Mouse (Mus musculus) liver, embryonic 12.5 days (tissue): Measurements from ENCODE around the gene Sipa1l1. TPM values are rescaled to one million over a fixed set of nuclear protein-coding genes. Genes with fewer than 3 reads are reported as not detected.

Experiments
- ATAC-seq: fragments of 200-750 bp; cut with Nextera tagmentation; 2 replicates; pipeline ENCODE4 v1.8.0; 2017; ENCODE audit warnings: moderate number of reproducible peaks, mild to moderate bottlenecking, moderate library complexity
- H3K27ac ChIP-seq: fragments of 300-500 bp; sonication (generic); 2 replicates; pipeline ENCODE4 v1.5.1; 2016; ENCODE audit warnings: mild to moderate bottlenecking
- H3K27me3 ChIP-seq: fragments of 300-500 bp; sonication (generic); replicated peaks from 2 replicates; pipeline ENCODE4 v1.6.1; 2016; ENCODE audit warnings: mild to moderate bottlenecking, moderate library complexity
- H3K36me3 ChIP-seq: fragments of 300-500 bp; sonication (generic); 2 replicates; pipeline ENCODE4 v1.6.1; 2016; ENCODE audit warnings: mild to moderate bottlenecking, moderate library complexity
- H3K4me1 ChIP-seq: fragments of 300-500 bp; sonication (generic); 2 replicates; pipeline ENCODE4 v1.6.1; 2016
- H3K4me2 ChIP-seq: fragments of 300-500 bp; sonication (generic); 2 replicates; pipeline ENCODE4 v1.6.1; 2016; ENCODE audit warnings: mild to moderate bottlenecking, moderate library complexity
- H3K4me3 ChIP-seq: fragments of 300-500 bp; sonication (generic); 2 replicates; pipeline ENCODE4 v1.5.1; 2016; ENCODE audit warnings: mild to moderate bottlenecking, moderate library complexity
- H3K9ac ChIP-seq: fragments of 300-500 bp; sonication (generic); 2 replicates; pipeline ENCODE4 v1.6.1; 2016; ENCODE audit warnings: mild to moderate bottlenecking, moderate library complexity
- H3K9me3 ChIP-seq: fragments of 300-500 bp; sonication (generic); replicated peaks from 2 replicates; pipeline ENCODE4 v1.6.1; 2016; ENCODE audit warnings: mild to moderate bottlenecking, moderate library complexity
- whole genome bisulfite sequencing: fragments of 180-500 bp; shearing (Covaris S2); methylation state at CpG from one replicate; pipeline ENCODE4 v1.1.7; 2016; ENCODE audit not compliant: insufficient replicate concordance; 5-methylcytosine and 5-hydroxymethylcytosine counted together
- polyA plus RNA-seq: library from polyadenylated mRNA; unstranded; fragments of >200 nt; fragmentation: Nextera tagmentation; extraction: Ambion mirVana; gene quantifications from 2 replicates; pipeline ENCODE4 v1.2.1, GENCODE M21; 2016

Gene Sipa1l1
- polyA plus RNA-seq, 1 experiment from 2014 or later = 10.6 TPM

- Histone ChIP-seq H3K4me2 (no peak overlapping the region), H3K9ac (no peak overlapping the region), H3K4me1 (peaks cover 16% of the 10 kb centered on the region; the same call in 1 of the 2 replicates), H3K36me3 (no peaks in the 10 kb centered on the region), H3K4me3 (no peak overlapping the region), H3K27me3 (no peaks in the 10 kb centered on the region), H3K27ac (no peak overlapping the region), H3K9me3 (no peaks in the 10 kb centered on the region)
- 79% methylated on average over 12 of the region's 12 CpGs for WGBS
- no peak for ATAC-seq
Observed at GRCm38 (mm10) chr12:82332836-82333614, 163.9 kb downstream of the Sipa1l1 start.

- peaks cover 16% of the 10 kb centered on the region; the same call in 1 of the 2 replicates for H3K4me1 ChIP-seq
- no peak overlapping the region for H3K9ac ChIP-seq
- ATAC-seq = no peak
- no peak overlapping the region for H3K4me2 ChIP-seq
- no peaks in the 10 kb centered on the region for H3K27me3 ChIP-seq
- no peaks in the 10 kb centered on the region for H3K9me3 ChIP-seq
- 63% methylated on average over 5 of the region's 5 CpGs for WGBS
- H3K4me3 ChIP-seq = no peak overlapping the region
- no peak overlapping the region for H3K27ac ChIP-seq
- no peaks in the 10 kb centered on the region for H3K36me3 ChIP-seq
Observed at GRCm38 (mm10) chr12:82333999-82334398, 164.9 kb downstream of the Sipa1l1 start.

GRCm38 (mm10) chr12:82334550-82334949 is 165.4 kb downstream of the Sipa1l1 start:
- peaks cover 17% of the 10 kb centered on the region; the same call in 1 of the 2 replicates for H3K4me1 ChIP-seq
- H3K27ac ChIP-seq = no peak overlapping the region
- H3K4me2 ChIP-seq = no peak overlapping the region
- H3K9ac ChIP-seq = no peak overlapping the region
- H3K36me3 ChIP-seq = no peaks in the 10 kb centered on the region
- no peak for ATAC-seq
- H3K27me3 ChIP-seq = no peaks in the 10 kb centered on the region
- H3K9me3 ChIP-seq = no peaks in the 10 kb centered on the region
- no peak overlapping the region for H3K4me3 ChIP-seq
- WGBS = 59% methylated on average over 4 of the region's 4 CpGs

- Histone ChIP-seq H3K9ac (no peak overlapping the region), H3K27ac (no peak overlapping the region), H3K4me1 (peaks cover 23% of the 10 kb centered on the region; the same call in 1 of the 2 replicates), H3K36me3 (no peaks in the 10 kb centered on the region), H3K9me3 (no peaks in the 10 kb centered on the region), H3K27me3 (no peaks in the 10 kb centered on the region), H3K4me2 (no peak overlapping the region), H3K4me3 (no peak overlapping the region)
- 24% methylated on average over 1 of the region's 1 CpGs for WGBS
- no peak for ATAC-seq
Observed at GRCm38 (mm10) chr12:82335095-82335494, 166.0 kb downstream of the Sipa1l1 start.

GRCm38 (mm10) chr12:82338550-82338949 is 169.4 kb downstream of the Sipa1l1 start:
- peaks cover 21% of the 10 kb centered on the region; the same call in 1 of the 2 replicates for H3K4me1 ChIP-seq
- H3K36me3 ChIP-seq = peaks cover 15% of the 10 kb centered on the region
- no peak overlapping the region for H3K4me2 ChIP-seq
- no peak overlapping the region for H3K9ac ChIP-seq
- H3K9me3 ChIP-seq = no peaks in the 10 kb centered on the region
- WGBS = 74% methylated on average over 4 of the region's 4 CpGs
- H3K4me3 ChIP-seq = no peak overlapping the region
- H3K27ac ChIP-seq = no peak overlapping the region
- ATAC-seq = no peak
- no peaks in the 10 kb centered on the region for H3K27me3 ChIP-seq

GRCm38 (mm10) chr12:82339221-82339861 is 170.2 kb downstream of the Sipa1l1 start:
- no peak for ATAC-seq
- Histone ChIP-seq H3K4me3 (no peak overlapping the region), H3K27me3 (no peaks in the 10 kb centered on the region), H3K9ac (no peak overlapping the region), H3K4me1 (peaks cover 20% of the 10 kb centered on the region; the same call in 1 of the 2 replicates), H3K27ac (no peak overlapping the region), H3K9me3 (no peaks in the 10 kb centered on the region), H3K4me2 (0 out of 2 replicates have a peak overlapping the region, but pooled peaks have one; percentile 15), H3K36me3 (peaks cover 15% of the 10 kb centered on the region)
- WGBS = 52% methylated on average over 18 of the region's 18 CpGs

GRCm38 (mm10) chr12:82340196-82340918 is 171.2 kb downstream of the Sipa1l1 start:
- Histone ChIP-seq H3K9ac (no peak overlapping the region), H3K4me2 (no peak overlapping the region), H3K4me3 (no peak overlapping the region), H3K27ac (no peak overlapping the region), H3K36me3 (peaks cover 15% of the 10 kb centered on the region), H3K4me1 (peaks cover 16% of the 10 kb centered on the region; the same call in 1 of the 2 replicates), H3K9me3 (no peaks in the 10 kb centered on the region), H3K27me3 (no peaks in the 10 kb centered on the region)
- WGBS = 56% methylated on average over 6 of the region's 6 CpGs
- ATAC-seq = no peak

- no peaks in the 10 kb centered on the region for H3K27me3 ChIP-seq
- H3K4me3 ChIP-seq = no peak overlapping the region
- no peak overlapping the region for H3K27ac ChIP-seq
- peaks cover 14% of the 10 kb centered on the region; the same call in 1 of the 2 replicates for H3K4me1 ChIP-seq
- no peak overlapping the region for H3K9ac ChIP-seq
- H3K9me3 ChIP-seq = no peaks in the 10 kb centered on the region
- peaks cover 15% of the 10 kb centered on the region for H3K36me3 ChIP-seq
- WGBS = 84% methylated on average over 8 of the region's 8 CpGs
- ATAC-seq = no peak
- H3K4me2 ChIP-seq = no peak overlapping the region
Observed at GRCm38 (mm10) chr12:82341181-82341580, 172.1 kb downstream of the Sipa1l1 start.

- ATAC-seq = no peak
- Histone ChIP-seq H3K9me3 (no peaks in the 10 kb centered on the region), H3K9ac (no peak overlapping the region), H3K4me3 (no peak overlapping the region), H3K27me3 (no peaks in the 10 kb centered on the region), H3K27ac (no peak overlapping the region), H3K4me1 (peaks cover 14% of the 10 kb centered on the region; the same call in 1 of the 2 replicates), H3K36me3 (peaks cover 15% of the 10 kb centered on the region), H3K4me2 (no peak overlapping the region)
- 88% methylated on average over 9 of the region's 9 CpGs for WGBS
Observed at GRCm38 (mm10) chr12:82341696-82342095, 172.6 kb downstream of the Sipa1l1 start.

GRCm38 (mm10) chr12:82350082-82350481 is 181.0 kb downstream of the Sipa1l1 start:
- Histone ChIP-seq H3K4me1 (peaks cover 39% of the 10 kb centered on the region), H3K36me3 (no peaks in the 10 kb centered on the region), H3K4me3 (no peak overlapping the region), H3K27me3 (no peaks in the 10 kb centered on the region; the same call in 1 of the 2 replicates), H3K9ac (no peak overlapping the region), H3K27ac (no peak overlapping the region), H3K4me2 (no peak overlapping the region), H3K9me3 (no peaks in the 10 kb centered on the region)
- no peak for ATAC-seq
- WGBS = 78% methylated on average over 8 of the region's 11 CpGs

GRCm38 (mm10) chr12:82350891-82351290 is 181.8 kb downstream of the Sipa1l1 start:
- Histone ChIP-seq H3K27me3 (no peaks in the 10 kb centered on the region; the same call in 1 of the 2 replicates), H3K4me3 (no peak overlapping the region), H3K4me1 (peaks cover 47% of the 10 kb centered on the region), H3K9me3 (no peaks in the 10 kb centered on the region), H3K4me2 (no peak overlapping the region), H3K9ac (no peak overlapping the region), H3K36me3 (no peaks in the 10 kb centered on the region), H3K27ac (no peak overlapping the region)
- 73% methylated on average over 6 of the region's 6 CpGs for WGBS
- no peak for ATAC-seq

- Histone ChIP-seq H3K36me3 (peaks cover 9% of the 10 kb centered on the region; the same call in 1 of the 2 replicates), H3K4me2 (no peak overlapping the region), H3K27ac (no peak overlapping the region), H3K4me3 (no peak overlapping the region), H3K9me3 (no peaks in the 10 kb centered on the region), H3K27me3 (no peaks in the 10 kb centered on the region), H3K9ac (no peak overlapping the region), H3K4me1 (peaks cover 52% of the 10 kb centered on the region)
- ATAC-seq = no peak
- 34% methylated on average over 2 of the region's 2 CpGs for WGBS
Observed at GRCm38 (mm10) chr12:82353660-82354059, 184.5 kb downstream of the Sipa1l1 start.
